Mouse (Mus musculus) layer of hippocampus, adult 2 months (tissue): Measurements from ENCODE around the gene Stx6. TPM values are rescaled to one million over a fixed set of nuclear protein-coding genes. Genes with fewer than 3 reads are reported as not detected.
A peak's percentile ranks its signal among the peaks of the same experiment; 100 is the strongest.

ENCODE experiments used
- DNase-seq, 2 experiments: peaks; one replicate each; pipeline ENCODE4 v3.0.0; 2022; ENCODE audit warnings: low spot score in 2 of 2
- H3K27ac ChIP-seq: fragments of 200-600 bp; 2 replicates; pipeline ENCODE4 v1.8.1; 2022
- H3K4me3 ChIP-seq: fragments of 200-600 bp; 2 replicates; pipeline ENCODE4 v1.8.1; 2022; ENCODE audit warnings: mild to moderate bottlenecking
- CTCF ChIP-seq: fragments of 200-600 bp; conservative IDR thresholded peaks from 2 replicates; pipeline ENCODE4 v1.8.1; 2022; ENCODE audit warnings: antibody characterized with exemption, mild to moderate bottlenecking, moderate library complexity
- total RNA-seq, 2 experiments: library from RNA; stranded (reverse); gene quantifications; 2 replicates each; pipeline ENCODE4 v1.2.3; 2021

Stx6 gene
- total RNA-seq, 2 experiments from 2014 or later: 124 to 129 TPM

GRCm38 (mm10) chr1:155178192-155178924, 19.8 kb downstream of the Stx6 start:
- DNase-seq: peak in 1 of 2 experiments; percentile 40
- Histone ChIP-seq H3K27ac (peak overlapping the region; percentile 16; the same call in 1 of the 2 replicates), H3K4me3 (no peak overlapping the region)
- TF ChIP-seq CTCF: no peak

DNA sequence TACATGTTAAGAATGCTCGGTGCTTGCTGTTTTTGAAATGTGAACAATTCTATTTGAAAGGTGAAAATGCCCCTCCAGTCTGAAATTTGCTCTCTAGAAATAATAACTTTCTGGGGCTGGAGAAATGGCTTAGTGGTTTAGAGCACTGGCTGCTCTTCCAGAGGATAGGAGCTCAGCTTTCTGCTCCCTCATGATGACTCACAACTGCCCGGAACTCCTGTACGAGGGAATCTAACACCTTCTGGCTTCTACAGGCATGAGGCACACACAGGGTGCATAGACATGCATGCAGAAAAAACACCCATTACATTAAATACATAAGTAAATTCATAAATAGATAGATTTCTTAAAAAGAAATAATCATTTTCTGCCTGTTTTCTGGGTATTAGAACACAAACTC, 25.7 kb downstream of the Stx6 start:
- DNase-seq: no peak
- no peak for TF ChIP-seq CTCF
- Histone ChIP-seq H3K27ac (no peak overlapping the region), H3K4me3 (no peak overlapping the region)

DNA sequence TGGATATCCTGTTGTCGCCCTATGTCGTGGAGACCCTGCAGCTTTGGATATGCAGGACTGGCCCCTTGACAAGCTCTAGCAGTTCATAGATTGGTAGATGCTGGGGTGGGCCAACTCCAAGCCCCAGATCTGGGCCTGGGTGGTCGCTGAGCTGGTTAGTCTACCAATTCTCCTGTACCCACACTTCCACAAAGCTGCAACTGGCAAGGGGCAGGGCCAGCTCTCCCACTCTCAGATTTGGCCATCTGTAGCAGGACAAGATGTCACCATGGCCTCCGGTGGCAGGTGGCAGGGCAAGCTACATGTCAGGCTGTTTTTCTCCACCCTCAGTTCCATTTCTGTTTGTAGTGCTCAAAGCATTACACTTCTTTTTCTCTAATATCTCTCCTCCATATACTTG, 30.1 kb downstream of the Stx6 start:
- TF ChIP-seq CTCF: no peak
- no peak overlapping the region for H3K27ac ChIP-seq
- no peak for DNase-seq
- H3K4me3 ChIP-seq: no peak overlapping the region

DNA sequence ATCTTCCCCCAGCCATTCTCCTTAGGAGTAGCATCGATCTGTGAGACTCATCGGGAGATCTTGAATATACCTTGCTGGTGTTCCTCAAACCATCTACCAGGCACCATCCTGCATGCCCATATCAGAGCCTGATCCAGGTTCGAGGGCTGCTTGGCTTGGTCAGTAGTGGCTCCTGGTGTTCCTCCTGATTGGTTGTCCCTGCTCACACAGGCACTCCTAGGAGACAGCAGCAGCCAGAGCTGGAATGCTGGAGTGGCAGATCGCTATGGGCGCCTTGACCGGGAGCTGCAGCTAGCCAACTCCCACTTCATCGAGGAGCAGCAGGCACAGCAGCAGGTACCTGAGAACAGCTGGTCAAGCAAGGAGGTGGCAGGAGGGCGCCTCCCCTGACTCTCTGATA, 32.7 kb downstream of the Stx6 start:
- DNase-seq: no peak
- TF ChIP-seq CTCF: no peak
- peak overlapping the region; percentile 84; the same call in 1 of the 2 replicates for H3K27ac ChIP-seq
- no peak overlapping the region for H3K4me3 ChIP-seq

DNA sequence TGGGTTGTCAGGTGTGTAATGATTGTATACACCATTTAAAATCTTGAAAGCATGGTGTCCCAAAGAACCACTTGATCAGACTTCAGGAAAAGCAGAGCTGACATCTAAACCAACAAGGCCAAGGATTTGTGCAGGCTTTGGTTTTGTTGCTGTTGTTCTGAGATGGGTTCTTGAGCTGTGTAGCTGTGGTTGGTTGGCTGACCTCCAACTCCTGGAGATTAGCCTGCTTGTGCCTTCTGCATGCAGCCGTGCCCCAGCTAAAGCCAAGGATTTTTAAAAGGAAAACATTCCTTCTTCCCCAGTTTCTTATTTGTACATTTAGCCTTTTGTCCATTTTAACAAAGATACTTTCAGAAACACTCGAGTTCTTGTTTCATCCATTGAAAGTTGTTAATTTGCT, 33.2 kb downstream of the Stx6 start:
- no peak for TF ChIP-seq CTCF
- peak overlapping the region; percentile 84; the same call in 1 of the 2 replicates for H3K27ac ChIP-seq
- DNase-seq: no peak
- no peak overlapping the region for H3K4me3 ChIP-seq

DNA sequence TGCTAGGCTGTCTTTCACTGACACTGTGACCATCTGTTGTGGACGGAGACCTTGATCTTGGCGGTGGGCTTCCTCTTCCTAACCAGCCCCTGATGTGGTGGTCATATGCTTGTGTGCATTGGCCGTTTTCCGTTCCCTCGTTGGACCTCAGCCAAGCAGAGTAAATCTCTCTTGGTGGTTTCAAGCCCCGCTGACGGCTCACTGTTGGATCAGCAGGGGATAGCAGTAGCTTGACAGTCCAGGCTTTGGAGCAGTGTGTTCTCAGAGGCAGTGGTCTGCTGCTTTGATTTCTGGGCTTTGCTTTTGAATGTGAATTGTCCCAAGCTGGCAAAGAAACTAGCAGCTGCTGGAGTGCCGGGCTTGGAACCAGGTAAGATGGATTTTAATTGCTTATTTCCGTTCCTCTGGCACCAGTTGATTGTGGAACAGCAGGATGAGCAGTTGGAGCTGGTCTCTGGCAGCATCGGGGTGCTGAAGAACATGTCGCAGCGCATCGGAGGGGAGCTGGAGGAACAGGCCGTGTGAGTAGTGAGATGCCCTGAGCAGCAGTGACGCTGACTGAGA, 34.4 kb downstream of the Stx6 start:
- H3K4me3 ChIP-seq: no peak overlapping the region
- TF ChIP-seq CTCF: no peak
- peak; percentile 62 to 68 for DNase-seq
- peak overlapping the region; percentile 84 for H3K27ac ChIP-seq

DNA sequence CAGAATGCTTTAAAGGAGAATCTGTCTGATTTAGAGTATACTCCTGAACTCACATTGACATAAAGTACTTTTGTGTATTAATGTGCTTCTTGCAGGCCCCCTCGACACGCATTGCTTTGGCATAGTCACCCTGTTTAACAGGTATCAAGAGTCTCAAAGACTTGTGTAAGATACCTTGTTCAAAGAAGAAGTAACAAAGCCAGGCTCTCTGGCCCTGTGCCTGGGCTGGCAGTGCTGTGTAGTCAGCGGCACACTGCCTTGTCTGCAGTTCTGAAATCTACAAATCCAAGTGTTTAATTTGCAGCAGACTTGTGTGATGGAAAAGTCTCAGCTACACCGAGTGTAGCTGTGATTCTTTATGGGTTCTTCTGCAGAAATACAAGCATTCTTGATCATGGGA, 38.2 kb downstream of the Stx6 start:
- no peak for TF ChIP-seq CTCF
- Histone ChIP-seq H3K27ac (peak overlapping the region; percentile 84; the same call in 1 of the 2 replicates), H3K4me3 (no peak overlapping the region)
- no peak for DNase-seq

- no peak for TF ChIP-seq CTCF
- H3K27ac ChIP-seq: peak overlapping the region; percentile 93
- no peak overlapping the region for H3K4me3 ChIP-seq
- no peak for DNase-seq
Observed at GRCm38 (mm10) chr1:155199522-155199921, 41.0 kb downstream of the Stx6 start.

DNA sequence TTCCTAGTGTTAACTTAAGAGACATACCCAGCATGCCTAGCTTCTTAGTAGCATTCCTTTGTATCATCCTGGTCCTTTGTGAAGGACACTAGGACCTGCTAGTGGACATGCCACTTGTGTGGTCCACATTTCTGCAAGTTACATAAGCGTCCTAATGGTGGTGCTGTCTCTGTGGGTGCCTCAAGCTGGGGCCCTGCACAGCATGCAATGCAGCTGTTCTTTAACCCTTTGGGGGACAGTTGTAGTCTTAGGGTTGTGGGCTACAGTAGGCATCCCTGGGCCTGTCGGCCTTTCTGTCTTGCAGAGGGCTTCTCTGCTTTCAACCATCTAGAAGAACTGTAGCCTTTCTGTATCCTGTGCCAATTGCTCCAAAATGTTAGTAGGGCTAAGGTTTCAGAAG, 42.5 kb downstream of the Stx6 start:
- no peak overlapping the region for H3K4me3 ChIP-seq
- no peak for DNase-seq
- H3K27ac ChIP-seq: peak overlapping the region; percentile 93
- no peak for TF ChIP-seq CTCF

DNA sequence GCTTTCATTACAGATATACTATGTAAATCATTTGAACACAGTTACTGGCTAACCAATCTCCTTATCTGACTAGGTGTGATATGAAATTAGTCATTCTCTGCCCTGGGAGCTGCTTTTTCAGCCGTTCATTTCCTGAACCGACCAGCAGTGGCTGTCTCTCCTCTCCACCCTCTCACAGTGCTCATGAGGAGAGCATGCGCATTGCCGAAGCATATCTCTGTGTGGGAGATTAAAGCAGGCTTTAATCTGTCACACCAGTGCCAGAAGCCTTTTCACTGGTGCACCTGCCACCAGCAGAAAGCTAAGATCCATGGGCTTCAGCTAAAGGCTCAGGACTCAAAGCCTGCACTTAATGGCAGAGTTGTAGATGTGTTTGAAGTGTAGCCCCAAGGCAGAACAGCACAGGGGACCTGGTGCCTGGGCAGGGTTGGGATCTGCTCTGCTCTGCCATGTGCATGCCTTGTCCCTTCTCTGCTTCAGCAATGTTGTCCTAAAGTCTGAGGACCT, 42.9 kb downstream of the Stx6 start:
- H3K27ac ChIP-seq: peak overlapping the region; percentile 93
- DNase-seq: peak; percentile 53 to 76

GRCm38 (mm10) chr1:155201914-155202313, 43.4 kb downstream of the Stx6 start:
- Histone ChIP-seq H3K4me3 (no peak overlapping the region), H3K27ac (peak overlapping the region; percentile 93)
- no peak for DNase-seq
- no peak for TF ChIP-seq CTCF

More for the DNA sequence above, 42.9 kb downstream of the Stx6 start:
- peak; percentile 43 for TF ChIP-seq CTCF
- no peak overlapping the region for H3K4me3 ChIP-seq

GRCm38 (mm10) chr1:155202472-155202871, 44.0 kb downstream of the Stx6 start:
- no peak overlapping the region for H3K4me3 ChIP-seq
- no peak for TF ChIP-seq CTCF
- peak overlapping the region; percentile 93 for H3K27ac ChIP-seq
- DNase-seq: no peak

GRCm38 (mm10) chr1:155203101-155203500, 44.6 kb downstream of the Stx6 start:
- no peak for DNase-seq

GRCm38 (mm10) chr1:155203954-155204353, 45.4 kb downstream of the Stx6 start:
- TF ChIP-seq CTCF: no peak
- no peak for DNase-seq
- Histone ChIP-seq H3K27ac (peak overlapping the region; percentile 93), H3K4me3 (no peak overlapping the region)

More at GRCm38 (mm10) chr1:155203101-155203500, 44.6 kb downstream of the Stx6 start:
- Histone ChIP-seq H3K4me3 (no peak overlapping the region), H3K27ac (peak overlapping the region; percentile 93)
- no peak for TF ChIP-seq CTCF
